Mouse (Mus musculus): ENCODE measurements around the gene Csnk2a2. TPM values are rescaled to one million over a fixed set of nuclear protein-coding genes. Genes with fewer than 3 reads are reported as not detected.

The Csnk2a2 gene
- polyA plus RNA-seq, 1 experiment from 2014 or later: 9.0 TPM

DNA sequence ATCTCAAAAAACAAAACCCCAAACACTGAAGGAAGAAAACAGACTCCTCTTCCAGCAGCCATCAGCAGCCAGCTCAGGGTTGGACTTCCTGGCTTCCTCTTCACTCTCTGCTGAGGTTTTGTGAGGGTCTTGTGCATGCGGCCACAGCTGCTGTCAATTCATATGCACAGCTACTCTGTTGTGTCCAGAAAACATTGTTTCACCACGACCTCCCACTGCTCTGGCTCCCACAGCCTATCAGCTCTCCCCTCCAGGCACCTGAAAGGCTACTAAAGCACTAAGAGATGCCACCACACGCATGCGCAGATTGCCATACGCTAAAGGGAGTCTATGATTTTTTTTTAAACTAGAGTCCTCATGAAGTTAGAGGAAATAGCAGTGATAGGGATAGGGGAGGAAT is 15.0 kb upstream of the Csnk2a2 start:
- Histone ChIP-seq H3K27me3 (no peaks in the 10 kb centered on the region), H3K4me1 (no peaks in the 10 kb centered on the region), H3K36me3 (no peaks in the 10 kb centered on the region), H3K9ac (no peak overlapping the region), H3K27ac (no peak overlapping the region), H3K9me3 (replicated peaks) (no peaks in the 10 kb centered on the region), H3K4me3 (replicated peaks) (no peak overlapping the region), H3K4me2 (no peak overlapping the region)
- 69% methylated on average over 5 of the region's 5 CpGs for WGBS
- ATAC-seq (replicated peaks; ENCODE audit: low FRiP score): no peak

GRCm38 (mm10) chr8:95502431-95502830 is 12.6 kb upstream of the Csnk2a2 start:
- no peaks in the 10 kb centered on the region for H3K36me3 ChIP-seq
- no peak overlapping the region for H3K27ac ChIP-seq
- H3K4me2 ChIP-seq: no peak overlapping the region
- 77% methylated on average over 7 of the region's 7 CpGs for WGBS
- H3K4me3 ChIP-seq (replicated peaks): no peak overlapping the region
- no peaks in the 10 kb centered on the region for H3K27me3 ChIP-seq
- ATAC-seq (replicated peaks; ENCODE audit: low FRiP score): no peak
- H3K4me1 ChIP-seq: peaks cover 4% of the 10 kb centered on the region; the same call in 1 of the 2 replicates
- H3K9me3 ChIP-seq (replicated peaks): no peaks in the 10 kb centered on the region
- no peak overlapping the region for H3K9ac ChIP-seq

GRCm38 (mm10) chr8:95500436-95500835 is 10.6 kb upstream of the Csnk2a2 start:
- Histone ChIP-seq H3K27ac (no peak overlapping the region), H3K4me3 (replicated peaks) (no peak overlapping the region), H3K36me3 (no peaks in the 10 kb centered on the region), H3K9me3 (replicated peaks) (no peaks in the 10 kb centered on the region), H3K27me3 (no peaks in the 10 kb centered on the region), H3K4me2 (no peak overlapping the region), H3K4me1 (peaks cover 13% of the 10 kb centered on the region), H3K9ac (no peak overlapping the region)
- 91% methylated on average over 5 of the region's 5 CpGs for WGBS
- ATAC-seq (replicated peaks; ENCODE audit: low FRiP score): no peak

- 0 out of 2 replicates have a peak, but pooled peaks have one; percentile 54 for ATAC-seq (replicated peaks; ENCODE audit: low FRiP score)
- H3K9ac ChIP-seq: no peak overlapping the region
- no peaks in the 10 kb centered on the region for H3K9me3 ChIP-seq (replicated peaks)
- H3K27me3 ChIP-seq: no peaks in the 10 kb centered on the region
- 64% methylated on average over 4 of the region's 4 CpGs for WGBS
- H3K36me3 ChIP-seq: no peaks in the 10 kb centered on the region
- H3K27ac ChIP-seq: no peak overlapping the region
- H3K4me2 ChIP-seq: no peak overlapping the region
- H3K4me1 ChIP-seq: peaks cover 13% of the 10 kb centered on the region
- H3K4me3 ChIP-seq (replicated peaks): no peak overlapping the region
Measured at GRCm38 (mm10) chr8:95499266-95500064, 9.6 kb upstream of the Csnk2a2 start.

- H3K27me3 ChIP-seq: no peaks in the 10 kb centered on the region
- H3K4me1 ChIP-seq: peaks cover 13% of the 10 kb centered on the region
- H3K36me3 ChIP-seq: no peaks in the 10 kb centered on the region
- H3K27ac ChIP-seq: no peak overlapping the region
- no peak overlapping the region for H3K4me3 ChIP-seq (replicated peaks)
- WGBS: 86% methylated on average over 3 of the region's 3 CpGs
- H3K4me2 ChIP-seq: no peak overlapping the region
- no peak for ATAC-seq (replicated peaks; ENCODE audit: low FRiP score)
- H3K9ac ChIP-seq: no peak overlapping the region
- no peaks in the 10 kb centered on the region for H3K9me3 ChIP-seq (replicated peaks)
Measured at GRCm38 (mm10) chr8:95497821-95498220, 8.0 kb upstream of the Csnk2a2 start.

DNA sequence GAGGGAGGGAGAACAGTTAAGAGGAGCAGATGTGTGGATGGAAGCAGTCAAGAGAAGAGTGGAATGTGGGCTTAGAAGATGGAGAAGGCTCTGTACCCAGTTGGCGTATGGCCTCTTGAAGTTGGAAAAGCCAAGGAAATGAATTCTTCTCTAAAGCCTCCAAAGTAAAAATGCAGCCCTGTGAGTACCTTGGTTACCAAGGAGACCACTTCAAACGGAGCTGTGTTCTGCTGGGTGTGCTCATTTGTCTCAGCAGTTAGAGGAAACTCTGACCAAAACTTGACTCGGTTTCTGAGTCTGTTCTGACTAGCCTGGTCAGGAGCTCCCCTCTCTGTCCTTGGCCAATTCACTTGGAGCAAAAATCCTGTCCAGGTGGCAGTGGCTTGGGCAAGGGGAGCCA is 6.6 kb upstream of the Csnk2a2 start:
- H3K27me3 ChIP-seq: no peaks in the 10 kb centered on the region
- H3K4me3 ChIP-seq (replicated peaks): no peak overlapping the region
- H3K36me3 ChIP-seq: no peaks in the 10 kb centered on the region
- WGBS: 38% methylated on average over 3 of the region's 3 CpGs
- H3K9ac ChIP-seq: no peak overlapping the region
- peak overlapping the region; percentile 41; the same call in 1 of the 2 replicates for H3K27ac ChIP-seq
- H3K9me3 ChIP-seq (replicated peaks): no peaks in the 10 kb centered on the region
- ATAC-seq (replicated peaks; ENCODE audit: low FRiP score): no peak
- peaks cover 13% of the 10 kb centered on the region for H3K4me1 ChIP-seq
- H3K4me2 ChIP-seq: no peak overlapping the region

DNA sequence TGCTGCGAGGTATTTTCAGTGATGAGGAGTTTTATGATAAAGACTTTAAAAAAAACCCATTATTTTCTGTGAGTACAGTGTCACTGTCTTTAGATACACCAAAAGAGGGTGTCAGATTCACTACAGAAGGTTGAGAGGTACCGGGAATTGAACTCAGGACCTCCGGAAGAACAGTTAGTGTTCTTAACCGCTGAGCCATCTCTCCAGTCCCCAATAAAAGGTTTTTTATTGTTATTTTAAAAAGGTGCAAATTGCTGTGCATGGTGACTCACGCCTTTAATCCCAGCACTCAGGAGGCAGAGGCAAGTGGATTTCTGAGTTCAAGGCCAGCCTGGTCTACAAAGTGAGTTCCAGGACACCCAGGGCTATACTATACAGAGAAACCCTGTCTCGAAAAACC is 5.6 kb upstream of the Csnk2a2 start:
- no peaks in the 10 kb centered on the region for H3K9me3 ChIP-seq (replicated peaks)
- H3K9ac ChIP-seq: no peak overlapping the region
- H3K4me1 ChIP-seq: peaks cover 13% of the 10 kb centered on the region
- H3K36me3 ChIP-seq: no peaks in the 10 kb centered on the region
- no peak overlapping the region for H3K4me2 ChIP-seq
- H3K4me3 ChIP-seq (replicated peaks): no peak overlapping the region
- no peak overlapping the region for H3K27ac ChIP-seq
- H3K27me3 ChIP-seq: no peaks in the 10 kb centered on the region
- 84% methylated on average over 6 of the region's 6 CpGs for WGBS
- ATAC-seq (replicated peaks; ENCODE audit: low FRiP score): no peak

DNA sequence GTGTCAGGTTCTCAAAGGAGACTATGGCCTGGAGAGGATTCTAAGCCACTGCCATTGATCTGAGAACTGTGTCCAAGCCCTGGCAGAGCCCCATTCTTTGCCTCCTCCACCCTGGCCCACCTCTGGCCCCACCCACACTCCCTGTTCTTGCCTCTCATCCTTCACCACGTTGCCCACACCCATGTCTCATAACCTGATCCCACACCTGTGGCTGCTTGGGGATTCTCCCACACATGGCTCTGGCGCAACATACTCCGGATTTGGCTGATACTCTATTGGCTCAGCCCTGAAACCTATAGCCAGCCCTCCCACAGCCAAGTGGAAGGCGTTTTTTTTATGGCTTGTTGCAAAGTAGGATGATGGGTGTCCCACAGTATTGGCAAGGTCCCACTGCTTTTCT is 2.2 kb upstream of the Csnk2a2 start:
- 65% methylated on average over 4 of the region's 4 CpGs for WGBS
- H3K27ac ChIP-seq: no peak overlapping the region
- H3K4me1 ChIP-seq: peaks cover 22% of the 10 kb centered on the region
- H3K9ac ChIP-seq: no peak overlapping the region
- no peak for ATAC-seq (replicated peaks; ENCODE audit: low FRiP score)
- no peaks in the 10 kb centered on the region for H3K9me3 ChIP-seq (replicated peaks)
- H3K36me3 ChIP-seq: 0 out of 2 replicates have a peak, but pooled peaks cover under 1% of the 10 kb centered on the region
- H3K27me3 ChIP-seq: no peaks in the 10 kb centered on the region
- no peak overlapping the region for H3K4me2 ChIP-seq
- H3K4me3 ChIP-seq (replicated peaks): no peak overlapping the region

DNA sequence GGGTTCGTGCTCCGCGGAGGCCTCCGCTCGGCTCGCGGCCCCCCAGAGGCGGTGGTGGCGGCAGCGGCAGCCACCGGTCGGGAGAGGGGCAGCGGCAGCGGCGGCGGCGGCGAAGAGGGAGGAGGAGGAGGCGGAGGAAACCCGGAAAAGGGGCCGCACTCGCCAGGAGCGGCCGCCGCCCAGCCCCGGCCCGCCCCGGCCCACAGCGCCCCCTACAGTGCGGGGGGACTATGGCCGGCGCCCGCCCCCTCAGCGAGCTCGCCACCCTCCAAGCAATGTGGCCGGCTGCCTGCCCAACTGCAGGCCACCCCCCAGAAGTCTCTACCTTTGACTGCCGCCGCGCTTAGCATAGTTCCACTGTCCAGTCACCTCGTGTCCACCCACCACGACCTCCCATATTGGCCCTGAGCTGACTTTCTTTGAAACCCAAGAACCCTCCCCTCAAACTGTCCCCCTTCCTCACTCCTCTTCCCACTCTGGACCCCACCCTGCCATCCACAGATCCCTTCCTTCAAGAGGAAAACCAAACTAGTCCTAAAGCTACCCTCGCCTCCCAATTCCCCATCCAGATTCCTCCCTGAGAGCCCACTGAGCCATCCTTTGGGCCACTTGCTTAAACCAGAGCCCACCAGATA is 1.0 kb downstream of the Csnk2a2 start:
- WGBS: 2% methylated on average over 7 of the region's 42 CpGs
- H3K4me2 ChIP-seq: peak overlapping the region; percentile 71
- H3K27ac ChIP-seq: no peak overlapping the region
- H3K4me1 ChIP-seq: peaks cover 20% of the 10 kb centered on the region
- ATAC-seq (replicated peaks; ENCODE audit: low FRiP score): peak; percentile 92
- H3K9me3 ChIP-seq (replicated peaks): no peaks in the 10 kb centered on the region
- H3K9ac ChIP-seq: peak overlapping the region; percentile 96
- H3K36me3 ChIP-seq: peaks cover 32% of the 10 kb centered on the region
- no peaks in the 10 kb centered on the region for H3K27me3 ChIP-seq
- H3K4me3 ChIP-seq (replicated peaks): peak overlapping the region; percentile 96

DNA sequence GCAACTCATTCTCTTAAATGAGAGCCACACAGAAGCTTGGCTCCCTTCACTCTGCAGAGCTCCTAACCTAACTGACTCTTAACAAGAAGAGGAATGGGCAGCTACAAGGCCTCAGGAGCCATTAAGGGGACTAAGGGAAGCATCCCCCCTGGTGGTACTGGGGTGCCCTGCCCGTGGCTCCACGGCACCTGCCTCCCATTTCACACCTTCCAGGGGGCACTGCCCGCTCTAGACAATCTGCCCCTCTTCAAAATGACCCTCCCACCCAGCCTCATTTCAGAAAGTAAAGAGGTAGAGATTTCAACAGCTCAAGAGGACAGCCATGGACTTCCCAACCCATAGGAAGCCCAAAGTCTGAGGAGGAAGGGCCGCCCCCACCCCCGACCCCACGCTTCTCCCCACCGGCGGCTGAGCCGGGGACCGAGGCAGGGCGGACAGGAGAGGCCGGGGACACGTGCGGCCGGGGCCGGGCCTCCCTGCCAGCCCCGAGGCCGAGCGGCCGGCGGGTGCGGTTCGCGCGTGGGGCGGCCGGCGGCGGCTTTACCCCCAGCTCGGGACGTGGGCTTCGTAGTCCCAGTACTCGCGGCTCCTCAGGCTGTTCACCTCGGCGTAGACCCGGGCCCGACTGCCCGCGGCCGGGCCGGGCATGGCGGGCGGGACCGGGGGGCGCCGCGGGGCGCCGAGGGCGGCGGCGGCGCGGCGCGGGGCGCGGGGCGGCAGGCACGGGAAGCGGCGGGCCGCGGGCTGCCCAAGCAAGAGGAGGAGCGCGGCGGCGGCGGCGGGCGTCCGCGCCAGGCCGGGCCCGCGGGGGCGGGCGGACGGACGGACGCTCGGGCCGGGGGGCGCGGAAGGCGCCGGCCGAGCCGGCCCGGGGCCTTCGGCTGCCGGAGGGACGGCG is 1.8 kb downstream of the Csnk2a2 start:
- WGBS: 1% methylated on average over 60 of the region's 95 CpGs
- peak overlapping the region; percentile 96 for H3K4me3 ChIP-seq (replicated peaks)
- H3K27me3 ChIP-seq: no peaks in the 10 kb centered on the region
- H3K36me3 ChIP-seq: peaks cover 40% of the 10 kb centered on the region
- peak overlapping the region; percentile 96 for H3K9ac ChIP-seq
- 0 out of 2 replicates have a peak overlapping the region, but pooled peaks have one; percentile 18 for H3K27ac ChIP-seq
- H3K4me1 ChIP-seq: peaks cover 20% of the 10 kb centered on the region
- peak overlapping the region; percentile 93 for H3K4me2 ChIP-seq
- H3K9me3 ChIP-seq (replicated peaks): no peaks in the 10 kb centered on the region
- peak; percentile 73 for ATAC-seq (replicated peaks; ENCODE audit: low FRiP score)

DNA sequence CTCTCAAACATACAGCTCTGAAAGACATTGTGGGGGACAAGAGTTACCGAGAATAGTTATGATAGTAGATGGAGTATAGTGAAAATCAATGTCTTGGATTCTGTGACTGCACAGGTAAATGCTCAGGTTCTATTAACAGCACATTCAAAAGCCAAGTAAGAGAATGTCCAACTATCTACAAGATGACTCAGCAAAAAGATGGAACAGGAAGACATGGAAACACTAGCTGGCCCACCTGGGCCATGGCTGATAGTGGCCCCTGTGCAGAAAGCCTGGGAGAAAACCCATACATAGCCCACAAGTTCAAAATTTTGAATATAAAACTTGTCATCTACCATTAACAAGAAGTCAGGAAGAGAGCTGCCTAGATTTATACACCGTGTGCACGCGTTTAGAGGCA is 19.8 kb downstream of the Csnk2a2 start:
- H3K27ac ChIP-seq: no peak overlapping the region
- H3K27me3 ChIP-seq: no peaks in the 10 kb centered on the region
- no peak overlapping the region for H3K9ac ChIP-seq
- no peak for ATAC-seq (replicated peaks; ENCODE audit: low FRiP score)
- H3K36me3 ChIP-seq: peaks cover 89% of the 10 kb centered on the region
- WGBS: 99% methylated on average over 4 of the region's 4 CpGs
- H3K4me1 ChIP-seq: no peaks in the 10 kb centered on the region
- no peaks in the 10 kb centered on the region for H3K9me3 ChIP-seq (replicated peaks)
- H3K4me2 ChIP-seq: no peak overlapping the region
- no peak overlapping the region for H3K4me3 ChIP-seq (replicated peaks)

- no peak for ATAC-seq (replicated peaks; ENCODE audit: low FRiP score)
- Histone ChIP-seq H3K9ac (no peak overlapping the region), H3K27me3 (no peaks in the 10 kb centered on the region), H3K4me3 (replicated peaks) (no peak overlapping the region), H3K9me3 (replicated peaks) (no peaks in the 10 kb centered on the region), H3K4me2 (no peak overlapping the region), H3K36me3 (peaks cover 90% of the 10 kb centered on the region), H3K4me1 (no peaks in the 10 kb centered on the region), H3K27ac (no peak overlapping the region)
- 94% methylated on average over 3 of the region's 3 CpGs for WGBS
Measured at GRCm38 (mm10) chr8:95468995-95469394, 20.8 kb downstream of the Csnk2a2 start.

Measured in kidney, embryonic 15.5 days (tissue).